ENCODE assay signal across 20 mouse cellular contexts in the genomic region with DNA sequence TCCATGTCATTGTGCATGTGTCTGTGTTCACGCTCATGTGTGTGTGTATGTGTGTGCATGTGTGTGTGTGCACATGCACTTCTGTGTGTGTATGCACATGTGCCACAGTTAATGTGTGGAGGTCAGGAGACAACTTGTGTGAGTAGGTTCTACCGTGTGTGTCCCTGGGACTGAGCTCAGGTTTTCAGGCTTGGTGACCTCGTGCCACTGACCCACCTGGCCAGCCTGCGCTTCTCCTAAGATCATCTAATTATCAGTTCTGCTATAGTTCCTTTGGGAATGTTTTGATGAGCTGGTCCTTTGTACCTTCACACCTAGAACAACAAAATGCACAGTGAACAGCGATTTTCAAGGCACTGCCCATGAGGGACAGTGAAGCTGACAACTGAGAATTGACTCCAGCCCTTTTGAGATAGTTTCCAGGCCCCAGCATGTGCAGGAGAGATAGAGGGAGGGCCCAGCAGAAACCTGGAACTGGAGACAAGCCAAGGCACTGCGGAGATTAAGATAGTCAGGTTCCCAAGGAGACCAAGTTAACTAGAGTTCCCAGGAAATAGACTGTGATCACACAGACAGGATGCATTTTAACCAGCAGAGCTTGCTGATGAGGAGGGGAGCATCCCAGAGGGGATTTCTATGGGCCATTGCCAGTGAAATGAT. TPM values are rescaled to one million over a fixed set of nuclear protein-coding genes. Genes with fewer than 3 reads are reported as not detected.
DNase-seq lines count a peak whose midpoint lies in the region; ATAC-seq and TF ChIP-seq lines count a peak whose summit lies in the region.
"Had no signal": no experiment of that assay in that cellular context is flagged by ENCODE, and none has a peak within 500 bp of the region (broad histone marks: within the 10 kb centered on the region; RNA-seq: fewer than 3 reads in every experiment).

No protein-coding gene starts in this region.

- H3K27me3 ChIP-seq in liver, postnatal 0 days (ENCODE audit: insufficient read depth, low read length): no peaks in the 10 kb centered on the region
- H3K27me3 ChIP-seq in lung, postnatal 0 days (replicated peaks; ENCODE audit: insufficient read depth, low read length): no peaks in the 10 kb centered on the region
- H3K27me3 ChIP-seq: midbrain, embryonic 12.5 days; Patski had no signal

- TF ChIP-seq EP300 in liver, postnatal 0 days (IDR thresholded peaks at IDR 0.05; ENCODE audit: low read depth): peak; percentile 96
- TF ChIP-seq EP300 in lung, postnatal 0 days (IDR thresholded peaks at IDR 0.05): no peak

- no peak overlapping the region for H3K4me3 ChIP-seq in liver, postnatal 0 days (ENCODE audit: low read depth, low read length)
- H3K4me3 ChIP-seq in lung, postnatal 0 days (ENCODE audit: low read depth, low read length): no peak overlapping the region
- H3K4me3 ChIP-seq: gastrocnemius, adult 2 months; layer of hippocampus, adult 2 months; midbrain, embryonic 12.5 days had no signal

- H3K4me1 ChIP-seq in liver, postnatal 0 days (ENCODE audit: insufficient read depth): peaks cover 18% of the 10 kb centered on the region
- H3K4me1 ChIP-seq in lung, postnatal 0 days (ENCODE audit: insufficient read depth, low read depth, low read length): no peaks in the 10 kb centered on the region
- H3K4me1 ChIP-seq: midbrain, embryonic 12.5 days had no signal

- peak; percentile 26 for DNase-seq in right cerebral cortex, postnatal 14 days
- DNase-seq in right cerebral cortex, postnatal 36 days (ENCODE audit: low spot score in 2 of 2): no peak
- DNase-seq in liver, postnatal 0 days: peak; percentile 75
- DNase-seq in spleen, postnatal 4 days (ENCODE audit: low spot score in 2 of 2): peak; percentile 80 to 81
- no peak for DNase-seq in layer of hippocampus, postnatal 14 days (ENCODE audit: low spot score in 2 of 2)
- no peak for DNase-seq in lung, postnatal 0 days (ENCODE audit: low spot score)
- DNase-seq: adrenal gland, postnatal 36 days; cerebellum, adult 9-11 months; gastrocnemius, adult 2 months; kidney, adult 11 months; lung, postnatal 10 days; thymus, adult 18-20 months had no signal

- H3K9me3 ChIP-seq in liver, postnatal 0 days (ENCODE audit: low read length): no peaks in the 10 kb centered on the region
- H3K9me3 ChIP-seq in lung, postnatal 0 days (ENCODE audit: low read length): no peaks in the 10 kb centered on the region

- WGBS in liver, postnatal 0 days (ENCODE audit: insufficient replicate concordance): 74% methylated on average over 6 of the region's 6 CpGs
- WGBS in lung, postnatal 0 days: 66% methylated on average over 6 of the region's 6 CpGs

- no peak for TF ChIP-seq CTCF in liver, postnatal 0 days (IDR thresholded peaks at IDR 0.05; ENCODE audit: low read depth)
- TF ChIP-seq CTCF in lung, postnatal 0 days (IDR thresholded peaks at IDR 0.05): no peak

- peak overlapping the region; percentile 35 for H3K4me2 ChIP-seq in liver, postnatal 0 days (ENCODE audit: low read depth, low read length)
- H3K4me2 ChIP-seq in lung, postnatal 0 days (replicated peaks; ENCODE audit: low read depth, low read length): no peak overlapping the region
- H3K4me2 ChIP-seq: midbrain, embryonic 12.5 days had no signal

- no peak overlapping the region for H3K9ac ChIP-seq in liver, postnatal 0 days (replicated peaks)
- no peak overlapping the region for H3K9ac ChIP-seq in lung, postnatal 0 days (replicated peaks; ENCODE audit: low read depth)
- H3K9ac ChIP-seq: midbrain, embryonic 12.5 days had no signal

- peak overlapping the region; percentile 20; the same call in 1 of the 2 replicates for H3K27ac ChIP-seq in liver, postnatal 0 days (ENCODE audit: low read depth)
- H3K27ac ChIP-seq in lung, postnatal 0 days (ENCODE audit: low read length): no peak overlapping the region
- H3K27ac ChIP-seq: gastrocnemius, adult 2 months; hindbrain, postnatal 0 days; kidney, postnatal 0 days; layer of hippocampus, adult 2 months; midbrain, embryonic 12.5 days had no signal

- no peaks in the 10 kb centered on the region for H3K36me3 ChIP-seq in liver, postnatal 0 days (replicated peaks; ENCODE audit: insufficient read depth, low read length)
- H3K36me3 ChIP-seq in lung, postnatal 0 days (ENCODE audit: insufficient read depth, low read length): no peaks in the 10 kb centered on the region
- H3K36me3 ChIP-seq: midbrain, embryonic 12.5 days had no signal

- peak; percentile 96 for ATAC-seq in erythroid progenitor cell, adult 5-6 weeks (replicated peaks; ENCODE audit: low FRiP score, poor library complexity, severe bottlenecking)
- peak; percentile 97 for ATAC-seq in liver, postnatal 0 days
- no peak for ATAC-seq in lung, postnatal 0 days
- no peak for ATAC-seq in CD4-positive, CD25-positive, alpha-beta regulatory T cell, adult 4 months
- ATAC-seq: forebrain, embryonic 14.5 days; hindbrain, postnatal 0 days; Patski had no signal

RNA-seq across cellular contexts. Expression of a gene that starts 12.3 kb away (rescaled TPM):
- 48.6 and 50.1 TPM in 2 replicates for total RNA-seq in erythroid progenitor cell, adult 5-6 weeks (2015; ENCODE audit: low replicate concordance)
- 56.9 and 75.0 TPM in 2 replicates for total RNA-seq in erythroid progenitor cell, adult 5-6 weeks (2017; ENCODE audit: low replicate concordance)
- 11.0 and 11.9 TPM in 2 replicates for polyA plus RNA-seq in liver, postnatal 0 days (2015; fragmentation: Nextera tagmentation; extraction: Ambion mirVana)
- total RNA-seq in layer of hippocampus, postnatal 14 days (2021): 10 to 100 TPM; 40.8 to 42.2 TPM
- 23.7 and 24.5 TPM in 2 replicates for polyA plus RNA-seq in lung, postnatal 0 days (2015; fragmentation: Nextera tagmentation; extraction: Ambion mirVana)
- polyA plus RNA-seq in CD4-positive, CD25-positive, alpha-beta regulatory T cell, adult 4 months (2017; shearing (Covaris generic)): 1 to 10 TPM; 1.5 to 2.6 TPM

RNA-seq across cellular contexts. Expression of a gene that starts 44.4 kb away (rescaled TPM):
- 76.3 and 103 TPM in 2 replicates for total RNA-seq in erythroid progenitor cell, adult 5-6 weeks (2015; ENCODE audit: low replicate concordance)
- 72.8 and 80.6 TPM in 2 replicates for total RNA-seq in erythroid progenitor cell, adult 5-6 weeks (2017; ENCODE audit: low replicate concordance)
- 104 and 107 TPM in 2 replicates for polyA plus RNA-seq in liver, postnatal 0 days (2015; fragmentation: Nextera tagmentation; extraction: Ambion mirVana)
- total RNA-seq in layer of hippocampus, postnatal 14 days (2021): 100 to 1,000 TPM; 282 to 285 TPM
- 198 and 202 TPM in 2 replicates for polyA plus RNA-seq in lung, postnatal 0 days (2015; fragmentation: Nextera tagmentation; extraction: Ambion mirVana)
- polyA plus RNA-seq in CD4-positive, CD25-positive, alpha-beta regulatory T cell, adult 4 months (2017; shearing (Covaris generic)): 100 to 1,000 TPM; 291 to 322 TPM

Comparison
In these comparisons a context has a peak if more than half of its experiments do, and no peak if none do; other contexts are left out.
1. DNase-seq: peak in right cerebral cortex, postnatal 14 days (single experiment), liver, postnatal 0 days (single experiment) and spleen, postnatal 4 days (2 of 2); none in right cerebral cortex, postnatal 36 days (0 of 2), layer of hippocampus, postnatal 14 days (0 of 2) and lung, postnatal 0 days (single experiment).
2. ATAC-seq: peak in erythroid progenitor cell, adult 5-6 weeks (single experiment) and liver, postnatal 0 days (single experiment); none in lung, postnatal 0 days (single experiment) and CD4-positive, CD25-positive, alpha-beta regulatory T cell, adult 4 months (single experiment).